Mouse (Mus musculus) erythroblast, embryonic 14.5 days (primary cell): ENCODE data around the gene Arhgap15.

Source experiments
- GATA1 ChIP-seq: IDR thresholded peaks from 2 replicates; pipeline ENCODE4 v1.6.1; 2012; ENCODE audit warnings: low read length, inconsistent platforms, mixed read lengths
- TAL1 ChIP-seq: IDR thresholded peaks from 3 replicates; pipeline ENCODE4 v1.6.1; 2012; ENCODE audit warnings: low read length, inconsistent platforms, mixed read lengths

DNA sequence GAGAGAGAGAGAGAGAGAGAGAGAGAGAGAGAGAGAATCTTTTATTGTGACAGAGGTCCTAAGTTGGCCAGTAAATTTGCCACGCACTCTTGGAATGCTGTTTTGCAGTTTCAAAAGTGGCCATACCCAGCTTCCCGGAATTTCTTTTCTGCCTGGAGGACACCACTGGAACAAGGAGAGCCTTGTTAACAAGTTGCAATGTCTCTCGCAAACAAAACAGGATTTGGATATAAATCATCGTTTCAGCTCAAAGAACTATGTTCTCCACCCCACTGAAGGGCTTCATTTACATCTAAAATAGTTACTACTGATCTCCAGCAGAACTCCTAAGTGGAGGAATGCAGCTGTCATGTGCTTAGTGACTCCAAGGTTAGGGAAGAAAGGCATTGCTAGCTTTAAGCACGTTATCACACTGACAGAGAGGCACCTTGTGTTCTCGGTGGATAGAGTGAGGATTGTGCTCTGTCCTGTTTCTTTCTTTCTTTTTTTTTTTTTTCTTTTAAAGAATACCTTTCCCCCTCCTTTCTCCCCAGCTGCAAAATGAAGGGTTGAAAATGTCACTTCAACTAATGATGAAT, 473.6 kb downstream of the Arhgap15 start:
- TF ChIP-seq TAL1, result no peak
- no peak for TF ChIP-seq GATA1
